Mouse (Mus musculus) limb, embryonic 11.5 days (tissue): Measurements from ENCODE around the gene Efhd1. TPM values are rescaled to one million over a fixed set of nuclear protein-coding genes. Genes with fewer than 3 reads are reported as not detected.

Experiments
- ATAC-seq: fragments of 200-750 bp; cut with Nextera tagmentation; 2 replicates; pipeline ENCODE4 v1.8.0; 2017; ENCODE audit warnings: low read depth; ENCODE audit not compliant: insufficient number of reproducible peaks, low FRiP score, low TSS enrichment
- DNase-seq: peaks from one replicate; pipeline ENCODE4 v3.0.0-alpha.2; 2015; ENCODE audit warnings: low spot score
- H3K27ac ChIP-seq: fragments of 300-500 bp; sonication (generic); replicated peaks from 2 replicates; pipeline ENCODE4 v1.5.1; 2014; ENCODE audit warnings: low read depth, mild to moderate bottlenecking, low read length
- H3K27me3 ChIP-seq: fragments of 300-500 bp; sonication (generic); 2 replicates; pipeline ENCODE4 v1.6.1; 2014; ENCODE audit warnings: mild to moderate bottlenecking, low read length, mixed read lengths; ENCODE audit not compliant: control insufficient read depth, insufficient read depth
- H3K36me3 ChIP-seq: fragments of 300-500 bp; sonication (generic); 2 replicates; pipeline ENCODE4 v1.6.1; 2014; ENCODE audit warnings: mild to moderate bottlenecking, low read length, moderate library complexity, mixed read lengths; ENCODE audit not compliant: control insufficient read depth, insufficient read depth
- H3K4me1 ChIP-seq: fragments of 300-500 bp; sonication (generic); 2 replicates; pipeline ENCODE4 v1.6.1; 2014; ENCODE audit warnings: low read length, mixed read lengths; ENCODE audit not compliant: control insufficient read depth, insufficient read depth
- H3K4me2 ChIP-seq: fragments of 300-500 bp; sonication (generic); 2 replicates; pipeline ENCODE4 v1.6.1; 2014; ENCODE audit warnings: low read depth, mild to moderate bottlenecking, moderate library complexity; ENCODE audit not compliant: severe bottlenecking
- H3K4me3 ChIP-seq: fragments of 300-500 bp; sonication (generic); 2 replicates; pipeline ENCODE4 v1.5.1; 2014; ENCODE audit warnings: low read depth, low read length
- H3K9ac ChIP-seq: fragments of 300-500 bp; sonication (generic); 2 replicates; pipeline ENCODE4 v1.6.1; 2014; ENCODE audit warnings: mild to moderate bottlenecking, low read length
- H3K9me3 ChIP-seq: fragments of 300-500 bp; sonication (generic); 2 replicates; pipeline ENCODE4 v1.6.1; 2016; ENCODE audit warnings: low read length; ENCODE audit not compliant: control insufficient read depth
- WGBS: fragments of 180-500 bp; shearing (Covaris S2); extraction: QIAGEN DNeasy Blood & Tissue Kit; methylation state at CpG from one replicate; pipeline ENCODE4 v1.1.7; 2014; 5-methylcytosine and 5-hydroxymethylcytosine counted together
- polyA plus RNA-seq: library from polyadenylated mRNA; unstranded; fragments of >200 nt; fragmentation: Nextera tagmentation; extraction: Ambion mirVana; gene quantifications from 2 replicates; pipeline ENCODE4 v1.2.1, GENCODE M21; 2014

Gene Efhd1
- polyA plus RNA-seq, 1 experiment from 2014 or later: 0.40 TPM

- no peak overlapping the region for H3K4me2 ChIP-seq
- DNase-seq (no peak), ATAC-seq (no peak)
- WGBS: 84% methylated on average over 2 of the region's 2 CpGs
- H3K36me3 ChIP-seq: no peaks in the 10 kb centered on the region
- H3K4me1 ChIP-seq: 0 out of 2 replicates have a peak, but pooled peaks cover 3% of the 10 kb centered on the region
- H3K27ac ChIP-seq: no peak overlapping the region
- H3K27me3 ChIP-seq: peaks cover 31% of the 10 kb centered on the region
- H3K9me3 ChIP-seq: no peaks in the 10 kb centered on the region
- no peak overlapping the region for H3K4me3 ChIP-seq
- no peak overlapping the region for H3K9ac ChIP-seq
Measured at GRCm38 (mm10) chr1:87259316-87259715, 4.8 kb upstream of the Efhd1 start.

GRCm38 (mm10) chr1:87263257-87263656 lies 906 bp upstream of the Efhd1 start:
- Histone ChIP-seq H3K9me3 (no peaks in the 10 kb centered on the region), H3K4me3 (no peak overlapping the region), H3K4me1 (no peaks in the 10 kb centered on the region), H3K9ac (no peak overlapping the region), H3K27ac (no peak overlapping the region), H3K27me3 (peaks cover 54% of the 10 kb centered on the region), H3K36me3 (no peaks in the 10 kb centered on the region), H3K4me2 (no peak overlapping the region)
- 6% methylated on average over 9 of the region's 9 CpGs for WGBS
- ATAC-seq: no peak
- DNase-seq: no peak

DNA sequence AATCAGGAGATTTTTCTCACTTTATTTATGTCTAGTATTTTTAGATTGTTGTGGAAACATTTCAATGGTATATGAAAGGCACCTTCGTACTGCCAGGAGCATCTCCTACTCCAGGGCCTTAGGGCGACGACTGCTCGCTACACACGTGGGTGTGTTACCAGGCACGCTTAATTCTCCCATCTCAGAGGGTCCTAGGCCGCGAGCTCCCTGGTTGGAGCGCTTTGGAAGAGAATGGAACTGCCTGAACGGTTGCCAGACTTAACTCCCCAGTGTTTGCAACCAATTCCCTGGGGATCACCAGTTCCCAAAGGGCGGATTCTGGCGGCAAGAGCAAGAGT lies 398 bp upstream of the Efhd1 start:
- peak overlapping the region; percentile 96 for H3K4me2 ChIP-seq
- under 1% methylated on average over 12 of the region's 12 CpGs for WGBS
- H3K9ac ChIP-seq: no peak overlapping the region
- H3K36me3 ChIP-seq: no peaks in the 10 kb centered on the region
- H3K27me3 ChIP-seq: peaks cover 52% of the 10 kb centered on the region
- H3K4me1 ChIP-seq: no peaks in the 10 kb centered on the region
- peak; percentile 60 for DNase-seq
- peak overlapping the region; percentile 41 for H3K4me3 ChIP-seq
- ATAC-seq: no peak
- no peak overlapping the region for H3K27ac ChIP-seq
- H3K9me3 ChIP-seq: no peaks in the 10 kb centered on the region

DNA sequence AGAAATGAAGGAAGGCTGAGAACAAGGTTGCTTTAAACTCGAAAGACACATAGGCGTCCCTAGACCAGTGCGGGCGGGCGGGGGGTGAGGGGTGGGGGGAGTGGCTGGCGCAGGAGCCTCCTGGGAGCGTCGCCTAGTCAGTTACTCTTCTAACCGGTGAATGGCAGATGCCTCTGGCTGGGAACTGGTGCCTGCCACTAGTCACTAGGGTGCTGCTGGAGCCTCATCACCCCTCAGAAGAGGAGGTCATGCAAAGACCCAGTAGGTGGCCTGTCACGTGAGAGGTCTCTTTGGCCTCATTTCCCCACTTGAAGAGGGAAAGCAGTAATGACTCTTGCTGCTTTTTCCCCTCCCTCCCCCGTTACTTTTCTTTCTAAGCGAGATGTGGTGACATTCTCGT lies 1.0 kb downstream of the Efhd1 start:
- H3K27ac ChIP-seq: no peak overlapping the region
- H3K36me3 ChIP-seq: no peaks in the 10 kb centered on the region
- H3K4me3 ChIP-seq: peak overlapping the region; percentile 41
- H3K9ac ChIP-seq: no peak overlapping the region
- H3K9me3 ChIP-seq: no peaks in the 10 kb centered on the region
- 1% methylated on average over 13 of the region's 13 CpGs for WGBS
- no peaks in the 10 kb centered on the region for H3K4me1 ChIP-seq
- ATAC-seq: no peak
- H3K27me3 ChIP-seq: peaks cover 49% of the 10 kb centered on the region
- peak overlapping the region; percentile 96; the same call in 1 of the 2 replicates for H3K4me2 ChIP-seq
- DNase-seq: peak; percentile 39

DNA sequence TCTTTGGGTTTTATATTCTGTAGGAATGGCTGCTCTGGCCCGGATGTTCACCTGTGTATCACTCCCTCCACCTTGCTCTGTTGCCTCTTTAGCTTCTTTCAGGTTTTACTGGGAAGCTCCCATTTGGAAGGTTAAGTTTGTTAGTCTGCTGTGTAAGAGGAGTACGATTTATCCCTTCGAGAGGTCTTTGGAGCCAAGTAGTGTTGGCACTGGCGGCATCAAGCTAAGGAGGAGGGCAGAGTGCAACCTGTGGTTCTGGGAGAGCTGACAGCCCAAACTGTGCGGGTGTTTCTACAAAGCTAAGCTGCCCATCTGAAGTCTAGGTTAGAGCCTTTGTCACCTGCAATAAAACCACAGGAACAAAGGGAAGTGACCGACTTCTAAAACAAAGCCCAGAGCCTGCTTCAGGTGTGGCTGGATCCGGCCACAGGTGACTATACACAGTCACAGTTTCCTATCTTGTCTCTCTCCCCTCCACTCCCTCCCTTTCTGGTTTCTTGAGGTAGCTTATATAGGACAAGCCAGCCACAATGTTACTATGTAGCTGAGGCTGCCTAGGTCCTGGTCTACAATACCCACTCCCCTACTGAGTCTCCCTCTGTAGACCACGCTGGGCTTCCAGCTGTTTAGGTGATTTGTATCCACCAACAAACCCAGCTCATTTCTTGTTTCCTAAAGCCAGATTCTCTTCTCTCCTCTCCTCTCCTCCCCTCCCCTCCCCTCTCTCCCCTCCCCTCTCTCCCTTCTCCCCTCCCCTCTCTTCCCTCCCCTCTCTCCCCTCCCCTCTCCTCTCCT lies 2.3 kb downstream of the Efhd1 start:
- DNase-seq: no peak
- Histone ChIP-seq H3K4me3 (no peak overlapping the region), H3K9ac (no peak overlapping the region), H3K27me3 (peaks cover 49% of the 10 kb centered on the region), H3K4me1 (peaks cover 11% of the 10 kb centered on the region), H3K9me3 (no peaks in the 10 kb centered on the region), H3K27ac (no peak overlapping the region), H3K4me2 (no peak overlapping the region), H3K36me3 (no peaks in the 10 kb centered on the region)
- 27% methylated on average over 8 of the region's 8 CpGs for WGBS
- no peak for ATAC-seq

DNA sequence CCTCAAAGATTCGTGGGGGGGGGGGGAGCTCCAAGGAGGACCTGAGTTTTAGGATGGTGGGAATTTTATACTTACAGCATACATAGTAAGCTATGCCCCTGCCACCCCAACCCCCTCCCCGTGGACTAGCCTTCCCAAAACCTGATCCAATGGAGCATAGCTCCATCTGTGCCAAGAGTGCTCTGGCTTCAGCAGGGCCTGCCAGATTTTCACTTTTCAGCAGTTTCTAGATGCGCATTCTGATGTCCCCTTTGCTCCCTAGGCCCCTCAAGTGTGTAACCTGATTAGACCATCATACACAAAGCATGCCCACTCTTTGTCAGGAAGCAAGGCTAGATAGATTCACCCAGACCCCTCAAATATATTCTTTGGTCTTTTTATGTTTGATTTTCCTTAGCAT lies 6.0 kb downstream of the Efhd1 start:
- Histone ChIP-seq H3K4me3 (no peak overlapping the region), H3K27ac (no peak overlapping the region), H3K4me2 (no peak overlapping the region; the same call in 1 of the 2 replicates), H3K36me3 (no peaks in the 10 kb centered on the region), H3K9me3 (no peaks in the 10 kb centered on the region), H3K4me1 (peaks cover 11% of the 10 kb centered on the region), H3K27me3 (peaks cover 15% of the 10 kb centered on the region), H3K9ac (no peak overlapping the region)
- 31% methylated on average over 3 of the region's 3 CpGs for WGBS
- ATAC-seq (no peak), DNase-seq (no peak)

DNA sequence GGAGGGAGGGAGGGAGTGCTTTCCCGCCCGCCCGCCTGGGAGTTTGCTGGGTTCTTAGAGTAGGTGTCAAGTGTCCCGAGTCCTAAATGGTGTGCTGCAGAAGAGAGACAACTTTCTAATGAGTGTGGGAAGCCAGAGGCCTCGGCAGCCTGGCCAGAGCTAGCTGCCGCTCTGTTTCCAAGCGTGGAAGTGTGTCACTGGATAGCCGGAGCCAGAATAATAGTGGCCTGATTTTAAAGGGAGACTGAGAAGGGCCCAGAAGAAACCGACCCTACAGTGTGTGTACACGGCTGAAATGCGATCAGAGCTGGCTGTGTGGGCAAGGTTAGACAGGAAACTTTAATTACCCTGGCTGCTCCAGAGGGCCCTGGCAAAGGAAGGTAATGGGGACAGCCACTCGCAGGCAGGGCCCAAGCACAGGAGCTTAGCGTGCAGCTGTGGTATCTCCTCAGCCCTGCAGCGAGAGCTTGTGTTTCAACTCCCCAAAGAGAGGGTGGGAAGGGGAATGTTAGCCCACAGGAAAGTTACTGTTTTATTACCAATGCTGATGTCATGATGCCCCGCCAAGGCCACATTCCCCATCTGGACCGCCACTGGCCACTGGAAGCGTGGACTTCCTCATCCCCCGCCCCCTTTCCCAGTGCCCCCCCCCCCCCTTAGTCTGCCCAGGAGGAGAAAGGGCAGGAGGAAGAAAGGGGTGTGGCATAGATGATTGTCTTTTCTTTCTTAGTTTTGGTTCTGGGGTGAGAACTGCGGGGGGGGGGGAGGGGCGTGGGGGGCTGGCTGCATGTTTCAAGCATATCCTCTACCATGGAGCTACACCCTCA lies 6.7 kb downstream of the Efhd1 start:
- H3K36me3 ChIP-seq: no peaks in the 10 kb centered on the region
- no peaks in the 10 kb centered on the region for H3K9me3 ChIP-seq
- ATAC-seq (peak; percentile 65), DNase-seq (peak; percentile 65)
- peak overlapping the region; percentile 5 for H3K4me2 ChIP-seq
- H3K4me1 ChIP-seq: peaks cover 11% of the 10 kb centered on the region
- no peak overlapping the region for H3K4me3 ChIP-seq
- WGBS: 3% methylated on average over 20 of the region's 20 CpGs
- H3K9ac ChIP-seq: peak overlapping the region; percentile 1; the same call in 1 of the 2 replicates
- H3K27ac ChIP-seq: peak overlapping the region; percentile 38
- peaks cover 8% of the 10 kb centered on the region for H3K27me3 ChIP-seq

- Histone ChIP-seq H3K4me2 (peak overlapping the region; percentile 5), H3K27me3 (peaks cover under 1% of the 10 kb centered on the region)
- no peak for ATAC-seq
Measured at GRCm38 (mm10) chr1:87271596-87271995, 7.4 kb downstream of the Efhd1 start.

More at GRCm38 (mm10) chr1:87271596-87271995, 7.4 kb downstream of the Efhd1 start:
- peak overlapping the region; percentile 38; the same call in 1 of the 2 replicates for H3K27ac ChIP-seq
- 88% methylated on average over 1 of the region's 1 CpGs for WGBS
- H3K4me1 ChIP-seq: peaks cover 11% of the 10 kb centered on the region
- no peaks in the 10 kb centered on the region for H3K9me3 ChIP-seq
- DNase-seq: no peak
- no peaks in the 10 kb centered on the region for H3K36me3 ChIP-seq
- H3K9ac ChIP-seq: no peak overlapping the region
- no peak overlapping the region for H3K4me3 ChIP-seq
